Mouse (Mus musculus) liver, adult 2 months (tissue): ENCODE results near the gene Myl6.

Experiments
- CTCF ChIP-seq: fragments of 200-500 bp; IDR thresholded peaks from 2 replicates; pipeline ENCODE4 v1.5.1; 2011; ENCODE audit warnings: low read depth, low read length, control low read depth
- POLR2A ChIP-seq: fragments of 200-500 bp; IDR thresholded peaks from 2 replicates; pipeline ENCODE4 v1.6.1; 2011; ENCODE audit warnings: low read length, control low read depth; ENCODE audit not compliant: insufficient read depth; ENCODE audit errors: extremely low read depth

GRCm38 (mm10) chr10:128526366-128527356 lies 32.7 kb upstream of the Myl6 start:
- TF ChIP-seq POLR2A (no peak), CTCF (no peak)
